Mouse (Mus musculus): ENCODE data around the gene Phactr4. TPM values are rescaled to one million over a fixed set of nuclear protein-coding genes. Genes with fewer than 3 reads are reported as not detected.
A peak's percentile ranks its signal among the peaks of the same experiment; 100 is the strongest.

The Phactr4 gene
- polyA plus RNA-seq, 1 experiment: 18.2 TPM

DNA sequence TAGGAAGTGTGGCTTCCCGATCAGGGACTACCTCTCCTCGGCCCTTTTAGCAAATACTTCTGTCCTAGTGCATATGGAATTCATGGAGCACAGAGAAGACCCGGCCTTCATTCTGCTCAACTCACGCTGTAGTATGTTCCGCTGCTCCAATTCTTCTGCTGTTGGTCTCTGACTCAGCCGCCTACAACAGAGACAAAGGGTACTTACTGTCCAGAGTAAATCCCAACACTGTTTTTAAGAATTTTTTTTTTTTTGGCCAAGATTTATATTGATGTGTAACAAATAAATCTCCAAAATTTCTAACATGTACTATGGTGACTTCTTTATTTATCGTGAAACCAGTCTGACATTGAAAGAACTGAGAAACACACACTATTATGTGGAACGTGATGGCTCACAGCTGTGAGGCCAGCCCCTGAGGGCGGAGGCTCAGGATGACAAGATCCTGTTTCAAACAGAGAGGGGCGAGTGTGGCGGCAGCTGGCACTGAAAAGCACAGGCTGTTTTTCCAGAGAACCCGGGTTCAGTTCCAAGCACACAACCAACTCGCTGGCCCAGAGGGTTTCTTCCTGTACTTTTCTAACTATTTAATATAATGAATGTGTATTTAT lies 56.7 kb downstream of the Phactr4 start:
- TF ChIP-seq POLR2A (IDR thresholded peaks at IDR 0.05; ENCODE audit: borderline replicate concordance, extremely low read depth, insufficient read depth, insufficient read length, poor library complexity, severe bottlenecking) (no peak), CTCF (IDR thresholded peaks at IDR 0.05; ENCODE audit: borderline replicate concordance, extremely low read depth, insufficient read depth, insufficient read length) (no peak)
- no peak for DNase-seq (ENCODE audit: low read depth)

DNA sequence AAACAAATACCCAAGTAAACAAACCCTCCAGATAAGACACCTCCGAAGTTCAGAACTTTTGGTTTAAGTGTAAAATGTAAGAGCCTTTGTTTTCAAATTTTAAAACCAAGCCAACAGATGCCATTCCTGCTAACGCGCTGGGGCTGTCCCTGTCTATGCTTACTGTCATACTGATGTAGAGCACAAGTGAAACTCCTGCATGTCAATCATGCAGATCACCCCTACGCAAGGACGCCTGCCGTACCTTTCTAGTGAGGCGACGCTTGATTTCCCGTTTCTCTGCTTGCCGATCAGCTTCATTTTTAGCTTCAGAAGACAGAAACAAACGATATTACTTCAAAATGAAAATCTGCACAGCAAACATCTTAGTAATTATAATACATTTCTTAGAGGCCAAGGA lies 58.8 kb downstream of the Phactr4 start:
- TF ChIP-seq POLR2A (IDR thresholded peaks at IDR 0.05; ENCODE audit: borderline replicate concordance, extremely low read depth, insufficient read depth, insufficient read length, poor library complexity, severe bottlenecking) (no peak), CTCF (IDR thresholded peaks at IDR 0.05; ENCODE audit: borderline replicate concordance, extremely low read depth, insufficient read depth, insufficient read length) (no peak)
- no peak for DNase-seq (ENCODE audit: low read depth)

DNA sequence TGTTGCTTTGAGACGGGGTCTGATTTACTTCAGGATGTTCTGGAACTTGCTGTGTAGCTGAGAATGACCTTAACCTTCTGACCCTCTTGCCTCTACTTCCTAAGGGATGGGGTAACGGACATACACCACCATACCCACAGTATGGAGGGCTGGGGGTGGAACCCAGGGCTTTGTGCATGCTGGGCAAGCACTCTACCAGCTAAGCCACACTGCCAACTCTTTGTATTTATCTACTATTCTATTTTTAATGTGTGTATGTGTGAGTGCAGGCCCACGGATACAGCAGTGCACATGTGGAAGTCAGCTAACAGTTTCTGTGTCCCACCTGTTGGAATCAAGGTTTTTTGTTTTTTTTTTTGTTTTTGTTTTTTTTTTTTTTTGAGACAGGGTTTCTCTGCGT lies 62.8 kb downstream of the Phactr4 start:
- TF ChIP-seq POLR2A (IDR thresholded peaks at IDR 0.05; ENCODE audit: borderline replicate concordance, extremely low read depth, insufficient read depth, insufficient read length, poor library complexity, severe bottlenecking): no peak
- no peak for TF ChIP-seq CTCF (IDR thresholded peaks at IDR 0.05; ENCODE audit: borderline replicate concordance, extremely low read depth, insufficient read depth, insufficient read length)

DNA sequence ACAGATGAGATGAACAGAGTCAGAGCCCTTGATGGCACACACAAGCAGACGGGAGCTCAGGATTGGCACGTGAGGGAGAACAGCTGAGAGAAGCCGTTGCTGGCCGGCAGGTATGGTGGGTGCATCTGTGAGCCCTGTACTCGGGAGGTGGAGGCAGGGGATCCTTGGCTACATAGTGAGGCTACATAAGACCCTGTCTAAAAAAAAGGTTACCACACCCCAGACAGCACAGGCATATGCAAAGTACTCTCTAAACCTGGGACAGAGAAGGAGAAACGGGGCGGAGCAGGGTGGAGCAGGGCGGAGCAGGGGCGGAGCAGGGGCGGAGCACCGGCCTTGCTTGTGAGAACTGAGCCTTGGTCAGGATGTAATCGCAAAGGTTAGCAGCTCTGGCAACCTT lies 66.1 kb downstream of the Phactr4 start:
- DNase-seq (ENCODE audit: low read depth): no peak
- no peak for TF ChIP-seq POLR2A (IDR thresholded peaks at IDR 0.05; ENCODE audit: borderline replicate concordance, extremely low read depth, insufficient read depth, insufficient read length, poor library complexity, severe bottlenecking)
- no peak for TF ChIP-seq CTCF (IDR thresholded peaks at IDR 0.05; ENCODE audit: borderline replicate concordance, extremely low read depth, insufficient read depth, insufficient read length)

More for the DNA sequence above, 62.8 kb downstream of the Phactr4 start:
- DNase-seq (ENCODE audit: low read depth): no peak

DNA sequence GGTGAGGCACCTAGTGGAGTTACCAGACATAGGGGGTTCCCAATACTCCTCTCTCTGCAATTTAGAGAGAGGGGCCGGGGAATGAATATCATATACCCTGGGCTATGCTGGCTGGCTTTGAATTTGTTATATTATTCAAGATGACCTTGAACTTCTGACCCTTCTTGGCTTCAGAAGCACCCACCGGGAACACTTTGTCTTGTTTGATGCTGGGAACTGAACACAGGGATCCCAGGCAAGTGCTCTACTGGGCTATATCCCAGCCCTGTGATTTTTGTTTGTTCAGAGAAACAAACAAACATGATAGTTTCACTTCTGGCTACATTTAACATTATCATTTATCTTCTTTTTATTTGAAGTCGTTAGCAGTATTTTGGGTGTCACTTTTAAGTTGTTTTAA lies 66.9 kb downstream of the Phactr4 start:
- TF ChIP-seq CTCF (IDR thresholded peaks at IDR 0.05; ENCODE audit: borderline replicate concordance, extremely low read depth, insufficient read depth, insufficient read length): no peak
- TF ChIP-seq POLR2A (IDR thresholded peaks at IDR 0.05; ENCODE audit: borderline replicate concordance, extremely low read depth, insufficient read depth, insufficient read length, poor library complexity, severe bottlenecking): no peak
- no peak for DNase-seq (ENCODE audit: low read depth)

DNA sequence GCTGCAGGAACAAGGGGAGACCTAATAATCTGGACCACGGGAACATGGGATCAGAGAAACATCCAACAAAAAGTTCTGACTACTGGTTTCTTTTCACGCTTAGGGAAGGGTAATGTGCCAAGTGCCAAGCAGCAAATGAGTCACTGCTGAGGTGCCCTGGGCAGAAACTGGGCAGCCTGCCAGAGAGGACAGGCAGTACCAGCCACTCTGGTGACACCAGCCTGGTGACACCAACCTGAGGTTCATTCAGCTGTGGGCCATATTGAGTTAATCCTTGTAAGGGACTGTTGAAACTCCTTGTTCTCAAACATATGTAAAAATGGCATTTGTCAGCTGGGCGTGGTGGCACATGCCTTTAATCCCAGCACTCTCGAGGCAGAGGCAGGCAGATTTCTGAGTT lies 67.7 kb downstream of the Phactr4 start:
- no peak for DNase-seq (ENCODE audit: low read depth)
- TF ChIP-seq CTCF (IDR thresholded peaks at IDR 0.05; ENCODE audit: borderline replicate concordance, extremely low read depth, insufficient read depth, insufficient read length): no peak
- no peak for TF ChIP-seq POLR2A (IDR thresholded peaks at IDR 0.05; ENCODE audit: borderline replicate concordance, extremely low read depth, insufficient read depth, insufficient read length, poor library complexity, severe bottlenecking)

DNA sequence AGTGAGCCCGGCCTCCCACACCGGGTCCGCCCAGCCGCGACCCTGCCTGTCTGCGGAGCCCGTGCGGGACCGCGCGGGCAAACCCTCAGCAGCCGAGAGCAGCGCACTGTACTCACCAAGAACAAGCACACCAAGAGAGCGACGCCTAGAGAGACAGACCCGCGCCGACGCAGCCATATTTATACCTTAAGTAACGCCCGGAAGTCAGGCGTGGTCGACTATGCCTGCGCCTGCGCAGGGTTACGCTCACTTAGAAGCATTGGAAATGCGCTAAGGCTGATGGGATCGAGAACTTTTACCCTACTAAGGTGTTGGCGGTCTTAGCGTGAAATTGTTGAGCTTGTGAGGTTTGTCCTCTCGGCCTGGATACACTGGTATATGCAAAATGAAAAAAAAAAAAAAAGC lies 68.8 kb downstream of the Phactr4 start, which contains the start of gene Rcc1:
Gene Rcc1 (minus strand): TSS at position 125 of the 405 bp plus-strand sequence.
- peak; percentile 84; the same call in 1 of the 2 replicates for TF ChIP-seq POLR2A (IDR thresholded peaks at IDR 0.05; ENCODE audit: borderline replicate concordance, extremely low read depth, insufficient read depth, insufficient read length, poor library complexity, severe bottlenecking)
- TF ChIP-seq CTCF (IDR thresholded peaks at IDR 0.05; ENCODE audit: borderline replicate concordance, extremely low read depth, insufficient read depth, insufficient read length): 0 out of 2 replicates have a peak, but pooled peaks have one; percentile 11
- DNase-seq (ENCODE audit: low read depth): peak; percentile 97

DNA sequence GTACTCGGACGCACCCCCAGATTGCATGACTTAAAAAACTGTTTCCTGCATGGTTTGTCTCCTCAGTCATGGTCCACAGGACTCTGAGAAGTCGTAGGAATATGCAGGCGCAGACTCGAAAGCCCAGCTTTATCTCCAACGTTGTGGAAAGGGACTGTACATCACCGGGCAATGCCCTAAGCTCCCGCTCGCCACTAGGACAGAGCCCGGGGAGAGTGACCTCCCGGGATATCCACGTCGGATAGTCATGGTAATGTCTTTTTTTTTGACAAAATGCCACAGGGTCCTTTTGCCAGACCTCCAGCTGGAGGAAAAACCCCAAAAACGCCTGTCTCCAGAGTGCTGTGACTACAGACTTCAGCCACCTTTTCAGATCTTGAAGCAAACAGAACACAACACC lies 69.5 kb downstream of the Phactr4 start:
- peak; percentile 15 for DNase-seq (ENCODE audit: low read depth)
- no peak for TF ChIP-seq POLR2A (IDR thresholded peaks at IDR 0.05; ENCODE audit: borderline replicate concordance, extremely low read depth, insufficient read depth, insufficient read length, poor library complexity, severe bottlenecking)
- TF ChIP-seq CTCF (IDR thresholded peaks at IDR 0.05; ENCODE audit: borderline replicate concordance, extremely low read depth, insufficient read depth, insufficient read length): no peak

DNA sequence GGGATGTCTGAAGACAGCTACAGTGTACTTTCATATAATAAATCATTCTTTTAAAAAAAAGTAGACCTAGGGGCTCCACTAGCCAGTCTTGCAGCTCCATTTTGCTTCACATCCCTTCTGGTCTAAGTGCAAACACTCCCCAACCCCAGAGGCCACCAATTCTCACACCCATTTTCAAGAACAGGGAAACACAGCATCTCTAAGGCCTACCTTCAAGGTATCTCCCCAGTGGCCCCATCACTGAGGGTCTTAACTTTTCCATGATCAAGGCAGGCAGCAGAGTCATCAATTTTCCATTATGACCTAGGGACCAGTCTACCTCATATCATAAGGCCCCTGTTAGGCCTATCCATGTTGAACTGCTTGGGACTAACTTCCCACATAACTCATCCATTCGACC lies 70.9 kb downstream of the Phactr4 start:
- TF ChIP-seq POLR2A (IDR thresholded peaks at IDR 0.05; ENCODE audit: borderline replicate concordance, extremely low read depth, insufficient read depth, insufficient read length, poor library complexity, severe bottlenecking): no peak
- no peak for TF ChIP-seq CTCF (IDR thresholded peaks at IDR 0.05; ENCODE audit: borderline replicate concordance, extremely low read depth, insufficient read depth, insufficient read length)
- no peak for DNase-seq (ENCODE audit: low read depth)

DNA sequence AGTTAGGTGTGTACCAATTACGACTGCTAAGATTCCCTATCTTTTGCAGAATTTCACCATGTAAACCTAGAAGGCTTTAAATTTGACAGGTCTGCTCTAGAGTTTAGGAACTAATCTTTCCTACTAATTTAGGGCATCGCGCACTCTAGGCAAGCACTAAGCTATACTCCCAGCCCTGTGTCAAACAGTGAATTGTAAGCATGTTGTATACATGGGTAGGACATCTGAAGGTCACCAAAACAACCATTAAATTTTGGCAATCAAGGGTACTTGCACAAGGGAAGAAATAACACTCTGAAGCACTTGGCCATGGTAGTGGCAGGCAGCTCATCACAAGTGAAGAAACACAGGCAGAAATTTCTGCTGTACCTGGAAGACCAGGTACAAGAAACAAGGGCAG lies 71.4 kb downstream of the Phactr4 start:
- no peak for TF ChIP-seq POLR2A (IDR thresholded peaks at IDR 0.05; ENCODE audit: borderline replicate concordance, extremely low read depth, insufficient read depth, insufficient read length, poor library complexity, severe bottlenecking)
- no peak for TF ChIP-seq CTCF (IDR thresholded peaks at IDR 0.05; ENCODE audit: borderline replicate concordance, extremely low read depth, insufficient read depth, insufficient read length)
- no peak for DNase-seq (ENCODE audit: low read depth)

DNA sequence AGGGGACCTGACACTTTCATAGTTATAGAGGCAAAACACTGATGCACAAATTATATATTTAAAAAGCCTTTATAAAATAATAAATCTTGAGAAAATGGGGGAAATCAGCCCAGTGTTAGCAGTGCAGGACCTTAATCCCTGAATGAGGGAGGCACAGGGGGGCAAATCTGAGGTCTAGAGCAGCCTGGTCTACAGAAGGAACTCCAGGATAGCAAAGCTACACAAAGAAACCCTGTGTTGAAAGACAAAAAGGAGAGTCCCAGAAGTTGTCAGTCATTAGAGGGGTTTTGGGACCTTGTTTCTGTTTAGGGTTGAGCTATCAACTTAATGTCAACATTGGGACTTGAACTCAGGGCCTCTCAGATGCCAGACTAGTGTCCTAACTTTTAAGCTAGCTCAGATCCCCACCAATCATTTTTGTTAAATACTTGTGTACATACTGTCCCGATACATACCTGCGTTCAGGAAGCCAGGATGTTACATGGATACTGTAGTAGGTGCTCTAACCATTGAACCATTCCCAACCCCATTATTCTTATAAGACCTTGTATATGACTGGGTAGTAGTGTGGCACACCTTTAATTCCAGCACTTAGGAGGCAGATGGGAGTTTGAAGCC lies 72.1 kb downstream of the Phactr4 start:
- no peak for TF ChIP-seq POLR2A (IDR thresholded peaks at IDR 0.05; ENCODE audit: borderline replicate concordance, extremely low read depth, insufficient read depth, insufficient read length, poor library complexity, severe bottlenecking)
- no peak for TF ChIP-seq CTCF (IDR thresholded peaks at IDR 0.05; ENCODE audit: borderline replicate concordance, extremely low read depth, insufficient read depth, insufficient read length)

More for the DNA sequence above, 72.1 kb downstream of the Phactr4 start:
- DNase-seq (ENCODE audit: low read depth): no peak
